Mouse (Mus musculus) subcutaneous adipose tissue, adult 2 months (tissue): ENCODE measurements around the gene Neurod6. TPM values are rescaled to one million over a fixed set of nuclear protein-coding genes. Genes with fewer than 3 reads are reported as not detected.

ENCODE experiments used
- polyA plus RNA-seq: library from polyadenylated mRNA; depleted of rRNA; stranded (reverse); fragments of >200 nt; gene quantifications from 2 replicates; pipeline ENCODE4 v1.2.3, GENCODE M21; 2012; ENCODE audit warnings: low replicate concordance; rRNA removed

The Neurod6 gene
- polyA plus RNA-seq: not detected in 2 replicates

DNA sequence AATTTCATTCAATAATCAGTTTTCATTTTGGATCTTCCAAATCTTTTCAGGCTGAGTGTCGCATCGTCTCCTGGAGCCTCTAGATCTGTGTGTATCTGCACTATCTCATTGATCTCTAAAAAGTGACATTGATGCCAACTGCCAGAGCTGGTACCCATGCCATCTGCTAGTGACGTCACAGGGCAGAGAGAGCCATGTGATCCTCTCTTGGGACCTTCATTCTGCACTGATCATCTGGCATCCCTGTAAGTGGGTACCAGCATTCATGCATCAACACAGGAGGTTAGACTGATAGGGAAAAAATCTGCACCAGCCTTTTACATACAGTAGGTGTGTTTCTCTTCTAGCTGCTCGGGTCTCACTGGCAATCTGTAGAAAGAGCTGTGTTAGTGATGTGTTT, at the start of gene Neurod6:
Neurod6 (minus strand) TSS at position 290 of the 400 bp plus-strand sequence.

Other genes starting within 250 kb of the Neurod6 start
- 10.3 and 14.1 TPM in 2 replicates for gene Adcyap1r1, start 229.3 kb downstream of the Neurod6 start, polyA plus RNA-seq
- 0.13 TPM in 1 of 2 replicates, not detected in the other for gene Itprid1, start 155.6 kb upstream of the Neurod6 start, polyA plus RNA-seq